Mouse (Mus musculus) megakaryocyte, embryonic 14.5 days (primary cell): ENCODE results near the gene Abca2.

Source experiments
- FLI1 ChIP-seq: IDR thresholded peaks from 2 replicates; pipeline ENCODE4 v1.6.1; 2012; ENCODE audit warnings: low read length, inconsistent platforms, mixed read lengths
- GATA1 ChIP-seq: IDR thresholded peaks from 3 replicates; pipeline ENCODE4 v1.6.1; 2012; ENCODE audit warnings: mixed read lengths, low read length, inconsistent platforms, borderline replicate concordance

DNA sequence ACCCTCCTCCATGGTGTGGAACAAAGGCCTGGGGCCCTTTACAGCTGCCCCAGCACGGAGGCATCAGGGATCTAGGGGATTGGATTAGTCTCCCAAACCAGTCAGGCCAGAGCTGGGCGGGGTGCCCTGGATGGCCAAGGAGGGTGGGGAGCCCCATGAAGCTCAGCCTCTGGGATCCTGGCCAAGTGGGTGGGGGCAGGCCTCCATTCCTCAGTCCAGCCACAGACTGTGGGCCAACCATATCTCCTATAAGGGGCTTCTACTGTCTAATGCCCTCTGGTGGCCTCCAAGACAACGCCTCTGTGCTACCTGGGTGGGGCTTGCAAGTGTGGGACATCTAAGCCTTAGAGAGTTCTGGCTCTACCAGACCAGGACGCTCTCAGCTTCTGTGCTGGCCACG is 30.4 kb downstream of the Abca2 start:
- TF ChIP-seq GATA1 (no peak), FLI1 (no peak)
